Mouse (Mus musculus): Measurements from ENCODE around the gene Lamtor2. TPM values are rescaled to one million over a fixed set of nuclear protein-coding genes. Genes with fewer than 3 reads are reported as not detected.

Gene Lamtor2
- total and polyA plus RNA-seq, 3 experiments = 125 to 188 TPM; not detected in 1

DNA sequence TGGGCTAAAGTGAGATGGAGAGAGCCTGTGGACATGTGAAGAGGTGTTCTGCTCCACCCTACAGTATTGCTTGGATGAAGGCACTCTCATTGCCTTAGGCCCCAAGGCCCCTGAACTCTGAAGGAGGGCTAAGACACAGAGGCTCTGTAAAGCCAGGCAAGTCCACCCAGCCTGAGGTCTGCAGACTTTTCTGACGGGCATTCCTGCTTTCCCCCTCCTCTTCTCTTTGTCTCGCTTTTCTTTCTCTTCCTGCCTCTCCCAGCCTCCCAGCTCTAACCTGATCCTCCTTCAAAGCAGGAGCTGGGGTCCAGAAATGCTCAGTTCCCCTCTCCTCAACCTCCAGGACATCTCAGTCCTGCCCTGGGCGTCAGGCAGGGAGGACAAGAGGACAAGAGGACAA is 17.9 kb downstream of the Lamtor2 start:
- TF ChIP-seq ZKSCAN1 (IDR thresholded peaks at IDR 0.05; ENCODE audit: low read depth, low read length) (no peak), MYC (IDR thresholded peaks at IDR 0.05; ENCODE audit: low read depth, low read length) (no peak), HCFC1 (IDR thresholded peaks at IDR 0.05; ENCODE audit: low read depth, low read length) (no peak), USF2 (IDR thresholded peaks at IDR 0.05; ENCODE audit: borderline replicate concordance in 1 of 2, insufficient read depth in 1 of 2, low read depth in 1 of 2, low read length in 2 of 2) (no peak)
- no peak for DNase-seq (ENCODE audit: low read depth, low spot score)
- Histone ChIP-seq H3K4me1 (ENCODE audit: control insufficient read depth in 1 of 2, insufficient read depth in 2 of 2, low read length in 2 of 2) (peaks cover 9 to 14% of the 10 kb centered on the region in 2 experiments), H3K9me3 (replicated peaks; ENCODE audit: insufficient read depth, low read length) (no peaks in the 10 kb centered on the region), H3K79me2 (ENCODE audit: control insufficient read depth, insufficient read depth, low read length, poor library complexity) (peaks cover 12% of the 10 kb centered on the region), H3K36me3 (ENCODE audit: control insufficient read depth in 1 of 2, insufficient read depth in 2 of 2, low read length in 2 of 2) (peaks cover 0 to 13% of the 10 kb centered on the region in 2 experiments; a peak in 2 of 4 replicates), H3K4me3 (ENCODE audit: control insufficient read depth in 1 of 2, insufficient read depth in 1 of 2, low read depth in 2 of 2, low read length in 2 of 2) (no peak overlapping the region), H3K27ac (ENCODE audit: control insufficient read depth, low read depth, low read length) (no peak overlapping the region), H3K27me3 (ENCODE audit: control insufficient read depth in 1 of 2, insufficient read depth in 2 of 2, low read length in 2 of 2) (no peaks in the 10 kb centered on the region), H3K9ac (ENCODE audit: control insufficient read depth, low read depth, low read length, poor library complexity, severe bottlenecking) (no peak overlapping the region)

DNA sequence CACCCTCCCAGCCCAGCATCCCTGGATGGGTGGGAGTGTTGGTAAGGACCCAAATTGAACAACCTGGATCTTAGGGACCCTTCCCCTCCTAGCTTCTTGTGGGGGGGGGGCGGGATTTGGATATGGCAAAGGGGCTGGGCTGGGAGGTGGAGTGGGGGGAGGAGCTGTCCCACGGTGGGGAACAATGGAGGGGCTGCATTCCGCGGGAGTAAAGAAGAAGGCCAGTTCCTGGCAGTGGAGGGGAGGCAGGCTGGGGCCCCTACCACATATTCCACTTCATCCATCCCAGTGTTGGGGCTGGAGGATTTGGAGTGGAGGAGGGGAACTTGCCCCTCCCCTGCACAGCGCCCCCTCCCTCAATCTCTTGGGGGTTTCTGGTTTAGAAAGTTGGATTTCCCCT is 19.2 kb downstream of the Lamtor2 start:
- H3K9me3 ChIP-seq (replicated peaks; ENCODE audit: insufficient read depth, low read length) = no peaks in the 10 kb centered on the region
- no peak for DNase-seq (ENCODE audit: low read depth, low spot score)
- H3K4me1 ChIP-seq (ENCODE audit: control insufficient read depth in 1 of 2, insufficient read depth in 2 of 2, low read length in 2 of 2) = peaks cover 9 to 20% of the 10 kb centered on the region in 2 experiments
- peaks cover 12% of the 10 kb centered on the region for H3K79me2 ChIP-seq (ENCODE audit: control insufficient read depth, insufficient read depth, low read length, poor library complexity)
- no peak overlapping the region for H3K27ac ChIP-seq (ENCODE audit: control insufficient read depth, low read depth, low read length)
- H3K36me3 ChIP-seq (ENCODE audit: control insufficient read depth in 1 of 2, insufficient read depth in 2 of 2, low read length in 2 of 2) = peaks cover 0 to 13% of the 10 kb centered on the region in 2 experiments; a peak in 2 of 4 replicates
- no peaks in the 10 kb centered on the region for H3K27me3 ChIP-seq (ENCODE audit: control insufficient read depth in 1 of 2, insufficient read depth in 2 of 2, low read length in 2 of 2)
- no peak overlapping the region for H3K9ac ChIP-seq (ENCODE audit: control insufficient read depth, low read depth, low read length, poor library complexity, severe bottlenecking)
- no peak overlapping the region for H3K4me3 ChIP-seq (ENCODE audit: control insufficient read depth in 1 of 2, insufficient read depth in 1 of 2, low read depth in 2 of 2, low read length in 2 of 2)
- TF ChIP-seq ETS1 (IDR thresholded peaks at IDR 0.05; ENCODE audit: low read depth, low read length) (no peak), SIN3A (IDR thresholded peaks at IDR 0.05; ENCODE audit: low read length) (no peak)

DNA sequence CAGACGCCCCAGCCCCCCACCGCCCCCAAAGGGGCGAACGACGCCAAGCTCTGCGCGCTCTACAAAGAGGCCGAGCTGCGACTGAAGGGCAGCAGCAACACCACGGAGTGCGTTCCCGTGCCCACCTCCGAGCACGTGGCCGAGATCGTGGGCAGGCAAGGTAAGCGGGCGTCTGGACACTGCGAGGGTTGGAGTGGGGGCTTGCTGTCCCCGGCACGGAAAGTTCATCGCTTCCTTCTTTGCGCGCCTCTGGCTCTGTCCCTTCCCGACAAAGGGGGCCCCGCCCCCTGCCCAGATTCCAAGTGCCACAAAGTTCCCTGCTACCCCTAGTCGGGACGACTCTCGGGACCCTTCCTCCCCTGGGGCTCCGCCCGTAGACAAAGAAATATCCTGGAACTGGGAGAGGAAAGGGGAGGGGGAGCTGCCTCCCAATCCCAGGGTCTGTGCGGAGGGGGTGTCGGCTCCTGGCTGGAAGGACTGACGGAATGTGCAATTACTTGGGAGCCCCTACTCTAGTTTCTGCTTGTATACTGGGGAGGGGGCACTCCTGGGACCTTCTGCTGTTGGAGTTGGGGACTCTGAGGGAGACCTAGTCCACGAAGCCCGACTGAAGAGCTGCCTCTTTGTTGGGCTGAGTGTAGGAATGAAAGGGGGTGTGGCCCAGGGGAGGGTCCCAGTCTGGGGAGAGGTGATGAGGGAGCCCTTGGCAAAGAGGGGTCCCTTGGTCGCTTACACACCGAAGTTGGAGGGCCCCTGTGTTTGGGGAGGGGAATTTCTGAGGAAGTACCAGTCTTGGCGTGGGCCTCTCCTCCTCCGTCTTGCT is 20.0 kb downstream of the Lamtor2 start:
- H3K9ac ChIP-seq (ENCODE audit: control insufficient read depth, low read depth, low read length, poor library complexity, severe bottlenecking) = peak overlapping the region; percentile 71
- no peaks in the 10 kb centered on the region for H3K27me3 ChIP-seq (ENCODE audit: control insufficient read depth in 1 of 2, insufficient read depth in 2 of 2, low read length in 2 of 2)
- H3K36me3 ChIP-seq (ENCODE audit: control insufficient read depth in 1 of 2, insufficient read depth in 2 of 2, low read length in 2 of 2) = peaks cover 0 to 13% of the 10 kb centered on the region in 2 experiments; a peak in 2 of 4 replicates
- TF ChIP-seq MXI1 (IDR thresholded peaks at IDR 0.05; ENCODE audit: low read depth, low read length) (peak; percentile 79), JUND (IDR thresholded peaks at IDR 0.05; ENCODE audit: low read depth, low read length) (no peak), MAX (IDR thresholded peaks at IDR 0.05; ENCODE audit: low read length) (peak; percentile 60), MAZ (IDR thresholded peaks at IDR 0.05; ENCODE audit: low read depth, low read length) (peak; percentile 39; the same call in 1 of the 2 replicates)
- peak; percentile 34 for DNase-seq (ENCODE audit: low read depth, low spot score)
- H3K9me3 ChIP-seq (replicated peaks; ENCODE audit: insufficient read depth, low read length) = no peaks in the 10 kb centered on the region
- no peak overlapping the region for H3K27ac ChIP-seq (ENCODE audit: control insufficient read depth, low read depth, low read length)
- H3K4me1 ChIP-seq (ENCODE audit: control insufficient read depth in 1 of 2, insufficient read depth in 2 of 2, low read length in 2 of 2) = peaks cover 9 to 20% of the 10 kb centered on the region in 2 experiments
- H3K4me3 ChIP-seq (ENCODE audit: control insufficient read depth in 1 of 2, insufficient read depth in 1 of 2, low read depth in 2 of 2, low read length in 2 of 2) = peak overlapping the region; percentile 66 to 73
- H3K79me2 ChIP-seq (ENCODE audit: control insufficient read depth, insufficient read depth, low read length, poor library complexity) = peaks cover 12% of the 10 kb centered on the region

All from MEL (cell line).